Mouse (Mus musculus): Measurements from ENCODE around the gene Kif26b. TPM values are rescaled to one million over a fixed set of nuclear protein-coding genes. Genes with fewer than 3 reads are reported as not detected.
A peak's percentile ranks its signal among the peaks of the same experiment; 100 is the strongest.

Kif26b gene
- polyA plus RNA-seq, 1 experiment = 15.6 TPM

GRCm38 (mm10) chr1:178635470-178635869, 106.5 kb downstream of the Kif26b start:
- no peaks in the 10 kb centered on the region for H3K27me3 ChIP-seq (ENCODE audit: control insufficient read depth, insufficient read depth, low read length)
- DNase-seq = no peak
- 0 out of 2 replicates have a peak, but pooled peaks cover 3% of the 10 kb centered on the region for H3K4me1 ChIP-seq (ENCODE audit: control insufficient read depth, insufficient read depth, low read length)
- TF ChIP-seq POLR2A (IDR thresholded peaks at IDR 0.05; ENCODE audit: borderline replicate concordance, insufficient read depth, low read length) (no peak), CTCF (IDR thresholded peaks at IDR 0.05; ENCODE audit: borderline replicate concordance, insufficient read depth, low read depth, low read length) (no peak)
- no peak overlapping the region for H3K4me3 ChIP-seq (replicated peaks; ENCODE audit: insufficient read depth, low read depth, low read length)
- no peak overlapping the region for H3K27ac ChIP-seq (ENCODE audit: insufficient read depth, low read length)
- 89% methylated on average over 4 of the region's 4 CpGs for WGBS

- no peak for DNase-seq
- TF ChIP-seq CTCF (IDR thresholded peaks at IDR 0.05; ENCODE audit: borderline replicate concordance, insufficient read depth, low read depth, low read length) (no peak), POLR2A (IDR thresholded peaks at IDR 0.05; ENCODE audit: borderline replicate concordance, insufficient read depth, low read length) (no peak)
- Histone ChIP-seq H3K27me3 (ENCODE audit: control insufficient read depth, insufficient read depth, low read length) (no peaks in the 10 kb centered on the region), H3K4me3 (replicated peaks; ENCODE audit: insufficient read depth, low read depth, low read length) (no peak overlapping the region), H3K4me1 (ENCODE audit: control insufficient read depth, insufficient read depth, low read length) (0 out of 2 replicates have a peak, but pooled peaks cover 3% of the 10 kb centered on the region), H3K27ac (ENCODE audit: insufficient read depth, low read length) (no peak overlapping the region)
- WGBS = 94% methylated on average over 7 of the region's 7 CpGs
These were observed 108.4 kb downstream of the Kif26b start for GRCm38 (mm10) chr1:178637293-178637692.

- WGBS = 88% methylated on average over 6 of the region's 6 CpGs
- Histone ChIP-seq H3K27ac (ENCODE audit: insufficient read depth, low read length) (no peak overlapping the region), H3K4me3 (replicated peaks; ENCODE audit: insufficient read depth, low read depth, low read length) (no peak overlapping the region), H3K27me3 (ENCODE audit: control insufficient read depth, insufficient read depth, low read length) (no peaks in the 10 kb centered on the region), H3K4me1 (ENCODE audit: control insufficient read depth, insufficient read depth, low read length) (peaks cover 13% of the 10 kb centered on the region)
- no peak for DNase-seq
- TF ChIP-seq CTCF (IDR thresholded peaks at IDR 0.05; ENCODE audit: borderline replicate concordance, insufficient read depth, low read depth, low read length) = no peak
- TF ChIP-seq POLR2A (IDR thresholded peaks at IDR 0.05; ENCODE audit: borderline replicate concordance, insufficient read depth, low read length) = no peak
These were observed 111.0 kb downstream of the Kif26b start for GRCm38 (mm10) chr1:178639951-178640350.

- Histone ChIP-seq H3K27me3 (ENCODE audit: control insufficient read depth, insufficient read depth, low read length) (no peaks in the 10 kb centered on the region), H3K4me1 (ENCODE audit: control insufficient read depth, insufficient read depth, low read length) (peaks cover 14% of the 10 kb centered on the region), H3K4me3 (replicated peaks; ENCODE audit: insufficient read depth, low read depth, low read length) (no peak overlapping the region), H3K27ac (ENCODE audit: insufficient read depth, low read length) (no peak overlapping the region)
- no peak for TF ChIP-seq CTCF (IDR thresholded peaks at IDR 0.05; ENCODE audit: borderline replicate concordance, insufficient read depth, low read depth, low read length)
- TF ChIP-seq POLR2A (IDR thresholded peaks at IDR 0.05; ENCODE audit: borderline replicate concordance, insufficient read depth, low read length) = no peak
- DNase-seq = peak; percentile 53 to 55
- WGBS = 42% methylated on average over 11 of the region's 11 CpGs
These were observed 112.0 kb downstream of the Kif26b start for GRCm38 (mm10) chr1:178640719-178641455.

- H3K27ac ChIP-seq (ENCODE audit: insufficient read depth, low read length) = no peak overlapping the region
- TF ChIP-seq CTCF (IDR thresholded peaks at IDR 0.05; ENCODE audit: borderline replicate concordance, insufficient read depth, low read depth, low read length) (no peak), POLR2A (IDR thresholded peaks at IDR 0.05; ENCODE audit: borderline replicate concordance, insufficient read depth, low read length) (no peak)
- peaks cover 19% of the 10 kb centered on the region for H3K4me1 ChIP-seq (ENCODE audit: control insufficient read depth, insufficient read depth, low read length)
- WGBS = 80% methylated on average over 2 of the region's 2 CpGs
- H3K4me3 ChIP-seq (replicated peaks; ENCODE audit: insufficient read depth, low read depth, low read length) = no peak overlapping the region
- no peak for DNase-seq
- no peaks in the 10 kb centered on the region for H3K27me3 ChIP-seq (ENCODE audit: control insufficient read depth, insufficient read depth, low read length)
These were observed 112.9 kb downstream of the Kif26b start for GRCm38 (mm10) chr1:178641788-178642187.

- H3K4me1 ChIP-seq (ENCODE audit: control insufficient read depth, insufficient read depth, low read length) = peaks cover 22% of the 10 kb centered on the region
- H3K27me3 ChIP-seq (ENCODE audit: control insufficient read depth, insufficient read depth, low read length) = no peaks in the 10 kb centered on the region
- H3K4me3 ChIP-seq (replicated peaks; ENCODE audit: insufficient read depth, low read depth, low read length) = no peak overlapping the region
- no peak for DNase-seq
- no peak overlapping the region for H3K27ac ChIP-seq (ENCODE audit: insufficient read depth, low read length)
- TF ChIP-seq CTCF (IDR thresholded peaks at IDR 0.05; ENCODE audit: borderline replicate concordance, insufficient read depth, low read depth, low read length) = no peak
- no peak for TF ChIP-seq POLR2A (IDR thresholded peaks at IDR 0.05; ENCODE audit: borderline replicate concordance, insufficient read depth, low read length)
- WGBS = 78% methylated on average over 4 of the region's 4 CpGs
These were observed 116.0 kb downstream of the Kif26b start for GRCm38 (mm10) chr1:178644954-178645353.

GRCm38 (mm10) chr1:178646589-178646988, 117.7 kb downstream of the Kif26b start:
- WGBS = 50% methylated on average over 4 of the region's 4 CpGs
- no peak for TF ChIP-seq POLR2A (IDR thresholded peaks at IDR 0.05; ENCODE audit: borderline replicate concordance, insufficient read depth, low read length)
- no peak for DNase-seq
- Histone ChIP-seq H3K4me1 (ENCODE audit: control insufficient read depth, insufficient read depth, low read length) (peaks cover 22% of the 10 kb centered on the region), H3K4me3 (replicated peaks; ENCODE audit: insufficient read depth, low read depth, low read length) (no peak overlapping the region), H3K27ac (ENCODE audit: insufficient read depth, low read length) (no peak overlapping the region), H3K27me3 (ENCODE audit: control insufficient read depth, insufficient read depth, low read length) (no peaks in the 10 kb centered on the region)

- no peak for TF ChIP-seq POLR2A (IDR thresholded peaks at IDR 0.05; ENCODE audit: borderline replicate concordance, insufficient read depth, low read length)
- no peak for TF ChIP-seq CTCF (IDR thresholded peaks at IDR 0.05; ENCODE audit: borderline replicate concordance, insufficient read depth, low read depth, low read length)
- peak in 1 of 2 experiments; percentile 31 for DNase-seq
- Histone ChIP-seq H3K27ac (ENCODE audit: insufficient read depth, low read length) (no peak overlapping the region), H3K27me3 (ENCODE audit: control insufficient read depth, insufficient read depth, low read length) (no peaks in the 10 kb centered on the region), H3K4me1 (ENCODE audit: control insufficient read depth, insufficient read depth, low read length) (peaks cover 9% of the 10 kb centered on the region), H3K4me3 (replicated peaks; ENCODE audit: insufficient read depth, low read depth, low read length) (no peak overlapping the region)
- WGBS = 30% methylated on average over 4 of the region's 4 CpGs
These were observed 126.6 kb downstream of the Kif26b start for GRCm38 (mm10) chr1:178655525-178655924.

Data from cerebellum, adult 2 months (tissue).